Mouse (Mus musculus): ENCODE measurements around the gene Mrps18b. TPM values are rescaled to one million over a fixed set of nuclear protein-coding genes. Genes with fewer than 3 reads are reported as not detected.

Mrps18b gene
- polyA plus RNA-seq, 1 experiment: 43.9 TPM

DNA sequence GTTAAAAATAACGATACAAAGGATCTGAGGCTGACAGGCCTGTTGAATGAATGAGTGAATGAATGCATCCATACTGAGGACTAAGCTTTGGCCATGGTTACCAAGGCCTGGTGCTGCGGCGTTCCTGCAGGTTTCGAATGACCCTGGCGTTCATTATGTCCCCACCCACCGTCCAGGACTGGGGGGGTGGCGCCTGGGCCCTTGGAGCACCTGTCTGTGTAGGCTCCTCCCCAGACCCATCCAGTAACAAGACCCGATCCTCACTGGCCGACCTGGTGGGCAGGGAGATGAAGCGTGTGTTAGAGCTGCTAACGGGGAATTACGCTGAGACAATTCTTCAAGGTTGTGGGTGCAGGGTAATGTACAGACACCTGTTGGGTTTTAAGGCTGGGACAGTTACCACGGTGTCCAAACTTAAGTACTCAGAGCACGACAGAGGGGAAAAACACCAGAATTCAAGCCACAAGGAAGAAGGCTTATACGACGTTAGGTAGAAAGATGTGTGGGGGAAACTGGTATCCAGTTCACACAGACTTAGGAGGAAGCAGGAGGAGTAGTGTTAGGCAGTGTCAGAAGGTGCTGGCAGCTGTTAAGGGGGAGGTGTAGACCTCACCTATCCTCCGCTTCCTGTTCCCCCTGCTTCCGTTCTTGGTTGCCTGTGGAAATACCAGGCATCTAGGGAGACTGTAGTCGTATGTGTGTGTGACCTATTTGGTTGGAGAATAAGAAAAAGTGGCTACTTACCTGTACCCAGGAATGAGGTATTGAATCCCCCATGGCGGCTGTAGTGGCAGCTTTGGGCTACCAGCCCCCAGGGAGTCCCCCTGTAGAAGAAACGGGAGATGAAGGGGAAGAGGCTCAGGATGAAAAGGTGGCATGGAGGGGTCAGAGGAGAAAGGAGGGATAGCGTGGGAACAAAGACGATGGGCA lies 18.3 kb downstream of the Mrps18b start:
- DNase-seq (ENCODE audit: low read depth): no peak
- no peak for TF ChIP-seq CTCF (IDR thresholded peaks at IDR 0.05; ENCODE audit: borderline replicate concordance, extremely low read depth, insufficient read depth, insufficient read length)
- TF ChIP-seq POLR2A (IDR thresholded peaks at IDR 0.05; ENCODE audit: borderline replicate concordance, extremely low read depth, insufficient read depth, insufficient read length, poor library complexity, severe bottlenecking): no peak

DNA sequence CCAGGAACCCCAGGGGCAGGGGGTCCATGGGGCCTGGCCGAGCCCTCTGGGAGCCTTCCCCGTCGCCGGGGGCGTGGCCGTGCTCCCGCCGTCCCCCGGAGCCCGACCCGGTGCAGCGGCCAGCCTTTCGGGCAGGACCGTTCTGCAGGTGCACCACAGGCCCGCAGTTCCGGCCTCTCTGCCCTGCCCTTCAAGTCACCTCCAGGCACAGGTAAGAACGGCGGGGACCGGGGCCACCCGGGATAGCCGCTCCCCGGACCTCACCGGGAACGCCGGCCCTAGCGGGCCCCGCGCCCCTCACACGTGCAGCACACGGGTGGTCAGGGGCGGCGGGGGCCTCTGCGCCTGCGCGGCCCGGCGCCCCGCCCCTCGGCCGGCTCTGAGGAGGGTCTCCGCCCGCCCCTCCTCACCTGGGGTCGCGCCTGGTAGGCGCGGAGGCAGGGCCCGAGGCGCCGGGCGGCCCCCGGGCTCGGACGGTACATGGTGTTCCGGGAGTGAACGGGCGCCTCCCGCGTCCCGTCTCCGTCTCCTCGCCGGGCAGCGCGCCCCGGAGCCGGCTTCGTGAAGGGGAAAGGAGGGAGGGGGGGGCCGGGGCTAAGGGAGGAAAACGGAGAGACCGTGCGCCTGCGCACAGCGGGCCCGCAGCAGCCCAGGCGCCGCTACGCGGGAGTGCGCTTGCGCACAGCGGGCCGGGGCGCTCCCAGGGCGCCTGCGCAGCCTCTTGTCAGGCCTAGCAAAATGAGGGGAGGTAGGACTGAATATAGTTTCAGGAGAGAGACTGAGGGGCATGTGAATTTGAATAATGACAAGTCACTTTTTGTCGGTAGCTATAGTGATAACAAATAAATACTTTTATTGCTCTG lies 19.2 kb downstream of the Mrps18b start, which contains the start of gene 2310061I04Rik:
Gene 2310061I04Rik, minus strand, starts transcription at position 651 of the 863 bp plus-strand sequence.
- DNase-seq (ENCODE audit: low read depth): peak; percentile 97
- TF ChIP-seq POLR2A (IDR thresholded peaks at IDR 0.05; ENCODE audit: borderline replicate concordance, extremely low read depth, insufficient read depth, insufficient read length, poor library complexity, severe bottlenecking): peak; percentile 61
- TF ChIP-seq CTCF (IDR thresholded peaks at IDR 0.05; ENCODE audit: borderline replicate concordance, extremely low read depth, insufficient read depth, insufficient read length): no peak

GRCm38 (mm10) chr17:35887725-35888124 lies 28.5 kb downstream of the Mrps18b start:
- TF ChIP-seq POLR2A (IDR thresholded peaks at IDR 0.05; ENCODE audit: borderline replicate concordance, extremely low read depth, insufficient read depth, insufficient read length, poor library complexity, severe bottlenecking) (no peak), CTCF (IDR thresholded peaks at IDR 0.05; ENCODE audit: borderline replicate concordance, extremely low read depth, insufficient read depth, insufficient read length) (no peak)

GRCm38 (mm10) chr17:35883777-35884176 lies 32.4 kb downstream of the Mrps18b start:
- TF ChIP-seq POLR2A (IDR thresholded peaks at IDR 0.05; ENCODE audit: borderline replicate concordance, extremely low read depth, insufficient read depth, insufficient read length, poor library complexity, severe bottlenecking) (no peak), CTCF (IDR thresholded peaks at IDR 0.05; ENCODE audit: borderline replicate concordance, extremely low read depth, insufficient read depth, insufficient read length) (no peak)
- DNase-seq (ENCODE audit: low read depth): no peak

More at GRCm38 (mm10) chr17:35887725-35888124, 28.5 kb downstream of the Mrps18b start:
- no peak for DNase-seq (ENCODE audit: low read depth)

DNA sequence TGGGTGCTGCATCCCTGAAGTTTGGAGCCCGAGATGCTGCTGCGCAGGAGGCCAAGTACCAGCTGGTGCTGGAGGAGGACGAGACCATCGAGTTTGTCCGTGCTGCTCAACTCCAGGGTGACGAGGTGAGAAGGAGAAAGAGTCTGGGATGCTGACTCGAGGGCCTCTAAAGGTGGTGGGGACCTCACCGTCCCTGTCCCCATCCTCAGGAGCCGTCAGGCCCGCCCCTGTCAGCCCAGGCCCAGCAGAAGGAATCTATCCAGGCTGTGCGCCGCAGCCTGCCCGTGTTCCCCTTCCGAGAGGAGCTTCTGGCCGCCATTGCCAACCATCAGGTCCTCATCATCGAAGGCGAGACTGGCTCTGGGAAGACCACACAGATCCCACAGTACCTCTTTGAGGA lies 33.3 kb downstream of the Mrps18b start:
- DNase-seq (ENCODE audit: low read depth): no peak
- TF ChIP-seq CTCF (IDR thresholded peaks at IDR 0.05; ENCODE audit: borderline replicate concordance, extremely low read depth, insufficient read depth, insufficient read length) (no peak), POLR2A (IDR thresholded peaks at IDR 0.05; ENCODE audit: borderline replicate concordance, extremely low read depth, insufficient read depth, insufficient read length, poor library complexity, severe bottlenecking) (no peak)

DNA sequence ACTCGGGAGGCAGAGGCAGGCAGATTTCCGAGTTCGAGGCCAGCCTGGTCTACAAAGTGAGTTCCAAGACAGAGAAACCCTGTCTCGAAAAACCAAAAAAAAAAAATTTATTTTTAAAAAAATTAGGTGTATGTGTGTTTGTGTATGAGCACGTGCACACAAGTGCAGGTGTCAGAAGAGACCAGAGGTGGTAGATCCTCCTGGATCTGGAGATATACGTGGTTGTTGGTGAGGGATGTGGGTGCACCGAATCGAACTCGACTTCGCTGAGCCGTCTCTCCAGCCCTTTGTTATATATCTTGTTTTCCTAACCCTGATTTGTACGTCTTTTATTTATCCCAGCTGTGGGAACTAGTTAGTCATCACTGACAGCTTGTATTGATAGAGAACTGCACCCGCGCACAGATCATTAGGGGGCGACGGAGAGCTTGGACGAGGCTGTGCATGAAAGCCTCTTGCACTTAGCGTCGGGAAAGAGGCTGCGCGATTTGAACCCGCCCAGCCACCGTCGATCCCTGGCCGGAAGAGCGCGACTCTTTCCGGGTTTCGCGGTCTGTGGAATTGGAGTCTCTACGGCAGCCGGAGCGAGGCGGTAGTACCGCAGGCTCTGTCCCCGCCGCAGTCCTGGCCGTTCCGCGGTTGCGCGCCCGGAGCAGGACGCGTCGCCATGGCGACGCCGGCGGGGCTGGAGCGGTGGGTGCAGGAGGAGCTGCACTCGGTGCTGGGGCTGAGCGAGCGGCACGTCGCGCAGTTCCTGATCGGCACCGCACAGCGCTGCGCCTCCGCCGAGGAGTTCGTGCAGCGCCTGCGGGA lies 36.7 kb downstream of the Mrps18b start, which contains the start of gene Dhx16:
Gene Dhx16, plus strand, starts transcription at position 575 of the 813 bp plus-strand sequence.
- peak; percentile 99 for DNase-seq (ENCODE audit: low read depth)
- peak; percentile 75 for TF ChIP-seq CTCF (IDR thresholded peaks at IDR 0.05; ENCODE audit: borderline replicate concordance, extremely low read depth, insufficient read depth, insufficient read length)
- TF ChIP-seq POLR2A (IDR thresholded peaks at IDR 0.05; ENCODE audit: borderline replicate concordance, extremely low read depth, insufficient read depth, insufficient read length, poor library complexity, severe bottlenecking): peak; percentile 35; the same call in 1 of the 2 replicates

- no peak for DNase-seq (ENCODE audit: low read depth)
- TF ChIP-seq POLR2A (IDR thresholded peaks at IDR 0.05; ENCODE audit: borderline replicate concordance, extremely low read depth, insufficient read depth, insufficient read length, poor library complexity, severe bottlenecking) (no peak), CTCF (IDR thresholded peaks at IDR 0.05; ENCODE audit: borderline replicate concordance, extremely low read depth, insufficient read depth, insufficient read length) (no peak)
These were observed 41.5 kb downstream of the Mrps18b start for GRCm38 (mm10) chr17:35874721-35875120.

DNA sequence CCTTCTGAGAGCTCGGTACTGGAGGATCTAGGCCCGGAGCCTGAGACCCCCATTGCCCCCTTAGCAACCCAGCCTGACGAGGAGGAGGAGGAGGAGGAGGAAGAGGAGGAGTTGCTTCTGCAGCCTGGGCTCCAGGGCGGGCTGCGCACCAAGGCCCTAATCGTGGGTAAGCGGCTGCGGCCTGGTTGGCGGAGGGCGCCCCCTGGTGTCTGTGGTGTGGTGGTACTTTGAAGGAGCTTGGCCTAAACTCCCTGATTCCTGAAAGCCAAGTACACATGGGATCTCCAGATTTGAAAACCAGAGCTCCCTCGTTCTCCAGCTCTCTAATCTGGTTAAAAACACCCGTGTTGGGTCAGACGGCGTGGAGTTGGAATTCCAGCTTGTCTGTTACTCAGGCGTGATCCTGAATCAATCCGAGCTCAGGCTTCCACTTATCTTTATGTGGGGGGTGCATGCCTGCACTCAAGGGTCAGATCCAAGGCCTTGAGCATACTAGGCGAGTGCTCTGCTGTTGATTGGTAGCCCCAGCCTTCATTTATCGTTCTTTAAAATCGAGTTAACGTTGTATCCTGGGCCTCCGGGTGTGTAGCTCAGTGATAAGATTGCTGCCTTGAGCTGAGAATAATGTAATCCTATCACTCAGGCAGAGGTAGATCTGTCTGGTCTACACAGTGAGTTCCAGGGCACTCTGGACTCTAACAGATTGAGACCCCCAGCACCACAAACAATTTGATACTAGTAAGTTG lies 42.2 kb downstream of the Mrps18b start:
- TF ChIP-seq CTCF (IDR thresholded peaks at IDR 0.05; ENCODE audit: borderline replicate concordance, extremely low read depth, insufficient read depth, insufficient read length) (peak; percentile 97), POLR2A (IDR thresholded peaks at IDR 0.05; ENCODE audit: borderline replicate concordance, extremely low read depth, insufficient read depth, insufficient read length, poor library complexity, severe bottlenecking) (no peak)
- DNase-seq (ENCODE audit: low read depth): peak; percentile 90

- TF ChIP-seq CTCF (IDR thresholded peaks at IDR 0.05; ENCODE audit: borderline replicate concordance, extremely low read depth, insufficient read depth, insufficient read length): peak; percentile 55; the same call in 1 of the 2 replicates
- no peak for TF ChIP-seq POLR2A (IDR thresholded peaks at IDR 0.05; ENCODE audit: borderline replicate concordance, extremely low read depth, insufficient read depth, insufficient read length, poor library complexity, severe bottlenecking)
- DNase-seq (ENCODE audit: low read depth): no peak
These were observed 45.1 kb downstream of the Mrps18b start for GRCm38 (mm10) chr17:35870884-35871696.
